Mouse (Mus musculus): Measurements from ENCODE around the gene Zc3hc1.
A peak's percentile ranks its signal among the peaks of the same experiment; 100 is the strongest.
"Not testable (repeated sequence)": the region's sequence is repeated elsewhere in the genome, so short reads cannot be mapped to it uniquely, and the experiment has no call there.

Zc3hc1 gene

GRCm38 (mm10) chr6:30390714-30391697, at the start of gene Zc3hc1:
Gene Zc3hc1, minus strand, starts transcription at chr6:30391028.
- DNase-seq (ENCODE audit: low read depth in 2 of 2, low spot score in 2 of 2): peak; percentile 76 to 84

GRCm38 (mm10) chr6:30439576-30439975, 48.7 kb upstream of the Zc3hc1 start:
- no peak for DNase-seq (ENCODE audit: low read depth in 2 of 2, low spot score in 2 of 2)

- DNase-seq (ENCODE audit: low read depth in 2 of 2, low spot score in 2 of 2): no peak
These were observed 46.2 kb upstream of the Zc3hc1 start for GRCm38 (mm10) chr6:30437054-30437453.

- no peak for DNase-seq (ENCODE audit: low read depth in 2 of 2, low spot score in 2 of 2)
These were observed 45.6 kb upstream of the Zc3hc1 start for GRCm38 (mm10) chr6:30436476-30436875.

- no peak for DNase-seq (ENCODE audit: low read depth in 2 of 2, low spot score in 2 of 2)
These were observed 41.8 kb upstream of the Zc3hc1 start for GRCm38 (mm10) chr6:30432461-30433192.

- no peak for DNase-seq (ENCODE audit: low read depth in 2 of 2, low spot score in 2 of 2)
These were observed 26.0 kb upstream of the Zc3hc1 start for GRCm38 (mm10) chr6:30416801-30417200.

GRCm38 (mm10) chr6:30416126-30416525, 25.3 kb upstream of the Zc3hc1 start:
- no peak for DNase-seq (ENCODE audit: low read depth in 2 of 2, low spot score in 2 of 2)

GRCm38 (mm10) chr6:30411311-30411710, 20.5 kb upstream of the Zc3hc1 start:
- DNase-seq (ENCODE audit: low read depth in 2 of 2, low spot score in 2 of 2): no peak

- DNase-seq (ENCODE audit: low read depth in 2 of 2, low spot score in 2 of 2): no peak
These were observed 18.7 kb upstream of the Zc3hc1 start for GRCm38 (mm10) chr6:30409399-30410093.

GRCm38 (mm10) chr6:30408276-30408675, 17.4 kb upstream of the Zc3hc1 start:
- DNase-seq (ENCODE audit: low read depth in 2 of 2, low spot score in 2 of 2): no peak

- no peak for DNase-seq (ENCODE audit: low read depth in 2 of 2, low spot score in 2 of 2)
These were observed 13.8 kb upstream of the Zc3hc1 start for GRCm38 (mm10) chr6:30404671-30405070.

GRCm38 (mm10) chr6:30403465-30403864, 12.6 kb upstream of the Zc3hc1 start:
- peak; percentile 52 to 63 for DNase-seq (ENCODE audit: low read depth in 2 of 2, low spot score in 2 of 2)

- DNase-seq (ENCODE audit: low read depth in 2 of 2, low spot score in 2 of 2): no peak
These were observed 11.3 kb upstream of the Zc3hc1 start for GRCm38 (mm10) chr6:30402091-30402491.

- peak; percentile 100 for DNase-seq (ENCODE audit: low read depth in 2 of 2, low spot score in 2 of 2)
These were observed 10.6 kb upstream of the Zc3hc1 start, which contains the start of gene Klhdc10 for GRCm38 (mm10) chr6:30401308-30402015. Gene Klhdc10, plus strand, starts transcription at chr6:30401868.

GRCm38 (mm10) chr6:30400716-30401115, 9.9 kb upstream of the Zc3hc1 start:
- no peak for DNase-seq (ENCODE audit: low read depth in 2 of 2, low spot score in 2 of 2)

GRCm38 (mm10) chr6:30400146-30400545, 9.3 kb upstream of the Zc3hc1 start:
- DNase-seq (ENCODE audit: low read depth in 2 of 2, low spot score in 2 of 2): no peak

GRCm38 (mm10) chr6:30391996-30392395, 1.2 kb upstream of the Zc3hc1 start:
- no peak for DNase-seq (ENCODE audit: low read depth in 2 of 2, low spot score in 2 of 2)

- not testable (repeated sequence) for DNase-seq (ENCODE audit: low read depth in 2 of 2, low spot score in 2 of 2)
These were observed 557 bp downstream of the Zc3hc1 start for GRCm38 (mm10) chr6:30390271-30390670.

GRCm38 (mm10) chr6:30381116-30381515, 9.7 kb downstream of the Zc3hc1 start:
- DNase-seq (ENCODE audit: low read depth in 2 of 2, low spot score in 2 of 2): no peak

GRCm38 (mm10) chr6:30375791-30376190, 15.0 kb downstream of the Zc3hc1 start:
- DNase-seq (ENCODE audit: low read depth in 2 of 2, low spot score in 2 of 2): no peak

Measured in CD8-positive naive resting alpha-beta T cell, adult 2 months (primary cell).